Mouse (Mus musculus) brain, embryonic 14.5 days (tissue): ENCODE measurements around the gene Cdr2. TPM values are rescaled to one million over a fixed set of nuclear protein-coding genes. Genes with fewer than 3 reads are reported as not detected.
"Not testable (repeated sequence)": the region's sequence is repeated elsewhere in the genome, so short reads cannot be mapped to it uniquely, and the experiment has no call there.

Experiments used
- DNase-seq: peaks from one replicate; pipeline ENCODE4 v3.0.0-alpha.2; 2011; ENCODE audit warnings: low read depth
- CTCF ChIP-seq: fragments of 200-500 bp; IDR thresholded peaks from 2 replicates; pipeline ENCODE4 v1.5.1; 2012; ENCODE audit warnings: inconsistent platforms, mild to moderate bottlenecking, moderate library complexity, borderline replicate concordance; ENCODE audit not compliant: insufficient read depth, insufficient read length; ENCODE audit errors: extremely low read depth
- POLR2A ChIP-seq: fragments of 200-500 bp; IDR thresholded peaks from 2 replicates; pipeline ENCODE4 v1.6.1; 2012; ENCODE audit warnings: mild to moderate bottlenecking, inconsistent platforms, borderline replicate concordance; ENCODE audit not compliant: poor library complexity, insufficient read depth, insufficient read length, severe bottlenecking; ENCODE audit errors: extremely low read depth
- polyA plus RNA-seq: library from polyadenylated mRNA; depleted of rRNA; stranded (reverse); fragments of >200 nt; gene quantifications from 2 replicates; pipeline ENCODE4 v1.2.3, GENCODE M21; 2012; rRNA removed

Cdr2 gene
- 27.4 and 37.4 TPM in 2 replicates for polyA plus RNA-seq

DNA sequence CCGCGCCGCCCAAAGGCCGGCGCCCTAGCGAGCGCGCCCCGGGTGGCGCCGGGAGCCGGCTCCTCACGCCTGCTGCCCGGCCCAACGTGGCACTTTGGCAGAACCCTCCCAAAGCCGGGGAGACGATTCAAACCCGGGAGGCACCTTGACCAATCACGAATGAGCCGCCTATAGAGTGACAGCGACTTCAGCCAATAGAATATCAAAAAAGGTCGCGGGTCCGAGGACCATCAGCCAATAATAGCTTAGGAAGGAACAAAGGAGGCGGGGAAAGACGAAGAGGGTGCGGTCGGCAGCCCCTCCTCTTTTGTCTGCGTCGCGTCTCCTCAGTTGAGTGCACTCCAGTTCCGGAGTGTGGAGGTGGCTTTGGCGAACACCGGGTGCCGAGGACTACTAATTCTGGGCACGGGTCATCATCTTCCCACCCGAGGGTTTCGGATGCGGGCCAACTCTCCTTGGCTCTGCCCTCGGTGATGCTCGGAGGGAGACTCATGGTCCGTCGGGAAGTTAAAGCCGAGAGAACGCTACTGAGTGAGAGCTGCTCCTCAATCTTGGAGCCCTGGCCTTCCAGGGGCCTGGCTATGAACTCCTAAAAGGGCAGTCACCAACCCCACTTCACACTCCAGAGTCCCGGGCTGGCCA, at the start of gene Cdr2, which contains the start of gene Mfsd13b:
Gene Cdr2 (minus strand): TSS at position 113 of the 642 bp plus-strand sequence.
Gene Mfsd13b (plus strand): TSS at position 310 of the 642 bp plus-strand sequence.
- peak; percentile 99 for DNase-seq
- TF ChIP-seq CTCF = no peak
- TF ChIP-seq POLR2A = peak; percentile 81

DNA sequence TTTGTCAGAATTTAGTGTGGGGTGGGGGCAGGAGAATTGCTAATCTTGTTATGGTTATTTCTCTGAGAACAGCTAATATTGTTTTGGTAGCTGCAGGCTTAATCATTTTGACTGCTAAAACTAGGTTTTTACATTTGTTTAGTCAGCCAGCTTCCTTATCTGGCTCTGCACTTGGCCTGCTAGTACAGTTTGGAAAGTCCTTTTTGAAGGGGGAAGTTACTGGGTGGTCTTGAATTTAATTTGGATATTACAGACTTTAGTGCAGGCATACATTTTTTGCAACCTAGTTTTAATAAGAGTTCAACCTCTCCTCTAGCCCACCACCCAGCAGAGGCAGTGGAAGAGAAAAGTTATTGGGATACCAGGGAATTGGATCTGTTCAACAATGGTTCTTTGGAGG, 47.8 kb upstream of the Cdr2 start:
- not testable (repeated sequence) for DNase-seq

DNA sequence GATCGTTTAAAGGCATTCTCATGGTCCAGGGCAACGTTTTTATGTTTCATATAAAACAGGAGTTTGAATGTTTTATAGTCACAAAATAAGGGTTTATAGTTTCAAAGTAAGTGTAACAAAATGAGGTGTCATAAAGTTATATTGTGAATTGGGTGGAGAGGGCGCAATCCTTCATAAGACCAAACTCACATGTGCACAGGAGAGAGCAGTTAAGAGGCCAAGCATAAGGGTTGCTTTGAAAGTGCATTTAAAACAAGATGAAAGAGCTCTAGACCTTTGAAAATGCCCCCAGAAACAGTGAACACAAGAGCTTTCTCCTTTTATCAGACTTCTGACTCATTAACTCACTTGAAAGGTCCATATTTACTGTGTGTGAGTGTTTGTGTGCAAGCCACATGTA, 44.2 kb upstream of the Cdr2 start:
- DNase-seq = no peak
- TF ChIP-seq CTCF (no peak), POLR2A (no peak)

DNA sequence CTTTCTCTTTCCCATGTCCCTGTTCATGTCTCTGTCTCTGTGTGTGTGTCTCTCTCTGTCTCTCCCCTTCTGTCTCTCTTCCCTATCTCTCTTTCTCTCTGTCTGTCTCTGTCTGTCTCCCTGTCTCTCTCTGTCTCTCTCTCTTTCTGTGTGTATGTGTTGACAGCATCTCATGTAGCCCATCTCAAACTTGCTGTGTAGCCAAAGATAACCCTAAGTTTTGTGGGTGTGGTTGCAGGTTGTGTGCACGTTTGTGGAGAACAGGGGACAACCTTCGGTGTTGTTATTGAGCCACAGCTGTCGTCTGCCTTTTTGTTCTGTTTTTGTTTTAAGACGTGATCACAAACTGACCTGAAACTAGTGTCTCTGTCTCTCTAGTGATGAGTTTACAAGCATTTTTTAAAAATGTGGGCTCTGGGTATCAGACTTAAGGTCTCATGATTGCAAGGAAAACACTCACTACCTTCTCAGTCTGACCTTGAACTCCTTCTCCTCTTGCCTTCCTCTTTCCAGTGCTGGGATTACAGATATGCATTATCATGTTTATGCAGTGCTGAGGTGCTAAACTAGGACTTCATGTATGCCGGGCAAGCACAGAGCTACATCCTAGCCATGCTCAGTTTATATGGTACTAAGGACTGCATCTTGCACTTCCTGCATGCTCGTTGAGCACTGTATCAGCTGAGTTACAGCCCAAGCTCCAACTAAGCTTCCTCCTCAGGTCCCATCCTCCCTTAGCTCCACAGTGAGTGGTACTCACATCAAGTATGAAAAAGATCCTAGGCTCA, 43.3 kb upstream of the Cdr2 start:
- TF ChIP-seq POLR2A (no peak), CTCF (no peak)
- DNase-seq = no peak

DNA sequence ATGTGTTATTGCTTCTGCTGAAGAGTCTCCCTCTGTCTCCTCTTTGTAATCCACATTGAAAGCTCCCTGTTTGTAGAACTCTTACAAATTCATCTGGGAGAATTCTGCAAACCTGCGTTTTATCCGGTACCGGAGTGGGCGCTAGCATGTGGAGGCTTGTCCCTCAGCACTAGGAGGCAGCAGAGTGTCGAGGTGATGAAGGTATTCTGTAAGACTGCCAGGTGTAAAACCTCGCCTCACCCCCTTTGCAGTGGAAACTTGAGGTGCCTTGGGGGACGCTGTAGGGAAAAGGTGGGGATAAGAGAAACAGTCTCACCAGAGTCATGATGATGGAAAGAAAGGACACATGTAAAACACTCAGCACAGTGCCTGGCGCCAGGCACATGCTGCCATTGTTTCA, 38.2 kb upstream of the Cdr2 start:
- DNase-seq = no peak

DNA sequence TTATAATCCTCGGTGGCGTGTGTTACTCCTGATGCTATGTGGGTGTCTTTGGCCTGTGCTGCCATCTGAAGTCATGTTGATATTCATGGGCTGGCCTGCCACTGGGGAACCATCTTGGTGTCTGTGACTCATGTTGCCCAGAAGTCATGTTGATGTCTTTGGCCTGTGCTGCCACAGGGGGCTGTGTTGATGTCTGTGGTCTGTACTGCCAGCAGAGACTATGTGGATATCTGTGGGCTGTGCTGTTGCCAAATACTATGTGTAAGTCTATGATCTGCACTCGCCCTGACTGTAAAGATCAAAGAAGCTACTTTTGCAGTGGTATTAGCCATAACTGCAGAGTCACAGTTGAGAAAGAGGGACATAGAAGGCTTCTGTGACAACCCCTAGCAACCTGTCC, 36.7 kb upstream of the Cdr2 start:
- no peak for TF ChIP-seq CTCF
- TF ChIP-seq POLR2A = no peak
- DNase-seq = no peak

More for the DNA sequence above, 38.2 kb upstream of the Cdr2 start:
- TF ChIP-seq POLR2A = no peak
- no peak for TF ChIP-seq CTCF

DNA sequence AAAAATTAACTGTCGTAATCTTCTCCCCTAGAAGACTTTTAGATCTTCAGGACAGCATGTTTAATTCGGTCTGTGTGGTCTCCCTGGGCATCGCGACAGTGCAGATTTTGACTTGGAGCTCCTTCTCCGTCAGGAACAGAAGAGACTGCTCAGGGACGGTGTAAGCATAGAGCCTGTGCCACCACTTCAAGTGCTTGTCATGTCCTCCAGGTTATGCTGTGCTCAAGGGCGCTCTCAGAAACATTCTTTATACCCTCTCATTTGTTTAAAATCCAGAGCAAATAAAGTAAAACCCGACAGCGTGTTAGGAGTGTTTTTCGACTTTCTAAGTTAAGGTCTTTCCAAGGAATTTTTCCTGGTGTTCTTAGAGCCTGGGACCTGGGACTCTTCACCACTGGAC, 32.4 kb upstream of the Cdr2 start:
- TF ChIP-seq CTCF (no peak), POLR2A (no peak)
- no peak for DNase-seq

DNA sequence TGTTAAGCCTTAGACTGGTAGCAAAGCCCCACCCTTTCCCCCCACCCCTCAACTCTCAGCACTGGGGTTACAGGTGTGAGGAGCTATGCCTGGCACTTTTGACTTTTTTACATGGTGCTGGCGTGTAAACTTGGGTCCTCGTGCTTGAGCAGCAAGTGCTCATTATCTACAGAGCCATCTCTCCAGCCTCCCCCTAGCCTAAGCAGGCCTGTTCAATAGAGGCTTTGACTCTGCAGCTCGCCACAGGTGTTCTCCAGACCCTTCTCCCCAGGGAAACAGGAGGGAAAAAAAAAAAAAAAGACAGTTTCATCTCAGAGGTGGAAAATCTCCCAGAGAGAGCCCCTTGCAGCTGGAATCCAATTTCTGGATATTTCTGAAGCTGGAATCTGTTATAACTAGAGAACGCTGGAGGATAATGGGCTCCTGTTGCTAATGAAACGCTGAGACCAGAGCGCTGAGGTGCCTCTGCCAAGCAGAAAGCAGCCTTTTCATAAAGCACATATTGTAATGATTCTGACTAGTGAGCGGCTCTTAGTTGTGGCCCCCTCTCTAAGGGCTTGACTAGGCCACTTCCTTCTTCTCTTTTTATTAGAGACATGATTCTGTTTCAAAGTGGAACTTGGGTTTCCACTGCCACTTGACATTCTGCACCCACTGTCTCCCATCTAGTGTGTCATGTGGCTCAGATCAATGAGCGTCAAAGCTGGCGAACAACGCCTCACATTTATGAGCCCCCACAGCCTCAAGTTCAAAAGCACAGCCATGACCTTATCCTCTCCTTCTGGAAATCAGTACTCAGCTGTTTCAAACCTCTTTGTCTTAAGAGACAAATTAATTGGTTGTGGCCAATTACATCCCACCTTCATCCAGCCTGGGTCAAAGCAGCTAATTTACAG, 29.9 kb upstream of the Cdr2 start:
- DNase-seq = peak; percentile 56
- TF ChIP-seq CTCF = no peak

DNA sequence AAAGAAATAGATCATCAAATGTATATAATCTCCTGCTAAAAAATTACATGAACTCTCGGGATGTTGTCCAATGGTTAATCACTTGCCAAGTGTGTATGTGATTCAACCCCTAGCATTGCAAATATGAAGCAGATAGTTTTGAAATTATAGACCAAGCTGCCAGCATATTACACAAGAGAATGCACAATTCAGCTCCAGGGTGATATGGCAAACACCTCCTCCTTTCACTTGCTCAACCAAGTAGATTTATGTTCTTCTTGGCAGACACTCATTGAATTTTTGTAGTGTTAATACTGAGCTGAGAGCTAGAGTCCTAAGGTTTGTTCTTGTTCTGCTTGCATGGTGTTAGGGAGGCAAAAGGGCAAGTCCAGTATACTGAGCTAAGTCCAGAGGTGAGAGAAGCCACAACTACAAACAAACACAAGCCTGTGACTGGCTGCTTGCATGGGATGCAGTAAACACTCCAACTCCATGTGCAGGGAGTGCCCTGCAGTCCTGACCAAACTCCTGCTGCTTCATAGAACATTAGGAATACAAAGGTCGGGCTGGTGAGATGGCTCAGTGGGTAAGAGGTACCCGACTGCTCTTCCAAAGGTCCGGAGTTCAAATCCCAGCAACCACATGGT, 21.8 kb upstream of the Cdr2 start:
- no peak for TF ChIP-seq CTCF
- no peak for TF ChIP-seq POLR2A

DNA sequence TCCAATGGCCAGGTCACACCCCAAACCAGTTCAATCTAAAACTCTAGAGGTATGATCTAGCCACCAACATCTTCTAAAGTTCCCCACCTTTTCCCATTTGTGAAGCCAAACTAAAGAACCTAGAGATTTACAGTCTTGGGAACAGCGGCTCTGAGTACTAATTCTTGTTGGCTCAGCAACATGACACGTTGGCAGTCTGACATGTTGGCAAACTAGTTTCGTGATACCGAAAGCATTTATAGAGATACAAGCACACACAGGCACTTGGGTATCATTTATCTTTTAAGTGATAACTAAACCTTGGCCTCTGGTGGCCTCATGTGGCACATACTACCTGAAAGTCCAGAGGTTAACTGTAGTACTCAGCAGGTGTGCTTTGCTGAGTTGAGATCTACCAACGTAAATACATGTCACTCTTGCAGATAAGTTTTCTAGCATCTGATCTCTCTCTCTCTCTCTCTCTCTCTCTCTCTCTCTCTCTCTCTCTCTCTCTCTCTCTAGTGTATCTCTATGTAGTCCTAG, 20.4 kb upstream of the Cdr2 start:
- TF ChIP-seq CTCF = no peak
- no peak for TF ChIP-seq POLR2A
- DNase-seq = peak; percentile 11

More for the DNA sequence above, 21.8 kb upstream of the Cdr2 start:
- DNase-seq = no peak

DNA sequence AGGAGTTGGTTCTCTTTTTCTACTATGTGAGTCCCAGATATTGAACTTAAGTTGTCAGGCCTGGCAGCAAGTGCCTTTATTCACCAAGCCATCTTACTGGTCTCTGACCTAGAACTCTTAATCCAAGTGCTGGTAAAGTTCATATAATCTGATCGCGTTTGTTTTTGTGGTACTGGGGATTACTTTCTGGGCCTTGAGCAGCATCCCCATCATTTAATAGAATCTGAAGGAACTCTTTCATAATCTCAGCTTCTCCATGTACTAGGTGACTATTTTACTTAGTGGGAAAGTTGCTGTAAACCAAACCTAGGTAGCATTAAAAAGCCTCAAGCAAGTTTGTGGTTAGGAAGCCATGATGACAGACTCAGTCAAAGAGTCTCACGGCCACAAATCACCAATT, 19.8 kb upstream of the Cdr2 start:
- DNase-seq = no peak

More for the DNA sequence above, 19.8 kb upstream of the Cdr2 start:
- TF ChIP-seq CTCF (no peak), POLR2A (no peak)
